12 mouse cellular contexts compared by ENCODE assay signal in the genomic region with DNA sequence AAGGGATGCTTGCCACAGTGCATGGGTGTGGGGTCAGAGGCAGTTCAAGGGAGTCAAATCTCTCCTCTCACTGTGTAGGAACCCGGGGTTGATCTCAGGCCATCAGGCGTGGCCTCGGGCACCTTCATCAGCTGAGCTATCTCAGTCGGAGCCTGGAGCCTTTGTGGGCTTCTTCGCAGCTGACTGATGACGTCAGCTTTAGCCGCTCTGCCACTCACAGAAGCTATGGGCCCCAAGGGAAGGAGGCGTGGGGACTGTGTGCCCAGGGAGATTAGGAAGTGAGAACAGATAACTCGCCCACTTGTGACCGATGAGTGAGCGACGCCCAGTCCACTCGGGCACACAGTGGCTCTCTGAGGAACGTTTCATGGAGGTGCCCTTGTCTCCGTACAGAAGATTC. TPM values are rescaled to one million over a fixed set of nuclear protein-coding genes. Genes with fewer than 3 reads are reported as not detected.
DNase-seq lines count a peak whose midpoint lies in the region; ATAC-seq lines count a peak whose summit lies in the region.
"Had no signal": no experiment of that assay in that cellular context is flagged by ENCODE, and none has a peak within 500 bp of the region (broad histone marks: within the 10 kb centered on the region; RNA-seq: fewer than 3 reads in every experiment).

No protein-coding gene starts in this region.

- H3K36me3 ChIP-seq in heart, embryonic 10.5 days, result no peaks in the 10 kb centered on the region
- no peaks in the 10 kb centered on the region for H3K36me3 ChIP-seq in embryonic facial prominence, embryonic 14.5 days (ENCODE audit: control insufficient read depth, insufficient read depth, low read length)
- H3K36me3 ChIP-seq in liver, embryonic 13.5 days, result no peaks in the 10 kb centered on the region
- H3K36me3 ChIP-seq in forebrain, embryonic 16.5 days (ENCODE audit: control insufficient read depth, insufficient read depth), result no peaks in the 10 kb centered on the region
- H3K36me3 ChIP-seq: midbrain, embryonic 12.5 days had no signal

- H3K9me3 ChIP-seq in heart, embryonic 10.5 days, result no peaks in the 10 kb centered on the region
- no peaks in the 10 kb centered on the region for H3K9me3 ChIP-seq in embryonic facial prominence, embryonic 14.5 days (ENCODE audit: control insufficient read depth, low read length)
- H3K9me3 ChIP-seq in liver, embryonic 13.5 days (replicated peaks), result no peaks in the 10 kb centered on the region
- H3K9me3 ChIP-seq in forebrain, embryonic 16.5 days (ENCODE audit: control insufficient read depth, low read length), result no peaks in the 10 kb centered on the region
- H3K9me3 ChIP-seq: forebrain, embryonic 13.5 days; midbrain, embryonic 12.5 days had no signal

- H3K27ac ChIP-seq in heart, embryonic 10.5 days, result peak overlapping the region; percentile 69
- H3K27ac ChIP-seq in embryonic facial prominence, embryonic 14.5 days (replicated peaks; ENCODE audit: low read depth, low read length), result no peak overlapping the region
- peak overlapping the region; percentile 72 for H3K27ac ChIP-seq in liver, embryonic 13.5 days
- H3K27ac ChIP-seq in forebrain, embryonic 16.5 days (ENCODE audit: low read length), result no peak overlapping the region
- H3K27ac ChIP-seq: forebrain, embryonic 13.5 days; midbrain, embryonic 12.5 days had no signal

- 15% methylated on average over 15 of the region's 15 CpGs for WGBS in heart, embryonic 10.5 days
- 57% methylated on average over 15 of the region's 15 CpGs for WGBS in embryonic facial prominence, embryonic 14.5 days
- WGBS in liver, embryonic 13.5 days (ENCODE audit: insufficient replicate concordance), result 12% methylated on average over 15 of the region's 15 CpGs
- 60% methylated on average over 15 of the region's 15 CpGs for WGBS in forebrain, embryonic 16.5 days

- peak; percentile 89 for DNase-seq in heart, embryonic 10.5 days (ENCODE audit: low spot score)
- DNase-seq in heart, postnatal 10 days, result no peak
- peak; percentile 37 for DNase-seq in embryonic facial prominence, embryonic 14.5 days (ENCODE audit: low spot score)
- DNase-seq in liver, embryonic 13.5 days, result peak; percentile 59
- peak; percentile 25 for DNase-seq in skeletal muscle tissue, adult 2 months (ENCODE audit: low read depth, low spot score)
- no peak for DNase-seq in thymus, postnatal 36 days
- DNase-seq in left cerebral cortex, postnatal 4 days, result no peak
- DNase-seq: kidney, adult 9 months; right cerebral cortex, postnatal 14 days had no signal

- H3K4me3 ChIP-seq in heart, embryonic 10.5 days, result peak overlapping the region; percentile 31
- H3K4me3 ChIP-seq in embryonic facial prominence, embryonic 14.5 days (ENCODE audit: low read depth, low read length), result no peak overlapping the region
- peak overlapping the region; percentile 52 for H3K4me3 ChIP-seq in liver, embryonic 13.5 days (replicated peaks)
- no peak overlapping the region for H3K4me3 ChIP-seq in forebrain, embryonic 16.5 days (replicated peaks; ENCODE audit: low read length)
- H3K4me3 ChIP-seq: forebrain, embryonic 13.5 days; midbrain, embryonic 12.5 days had no signal

- intact Hi-C loops in heart, postnatal 10 days (cut with DNase I), result no loop called here
- intact Hi-C loops in left cerebral cortex, postnatal 4 days (cut with DNase I), result no loop called here

- H3K4me2 ChIP-seq in embryonic facial prominence, embryonic 14.5 days (ENCODE audit: low read depth, low read length), result no peak overlapping the region
- H3K4me2 ChIP-seq in liver, embryonic 13.5 days, result peak overlapping the region; percentile 54
- H3K4me2 ChIP-seq in forebrain, embryonic 16.5 days (ENCODE audit: low read length), result no peak overlapping the region
- H3K4me2 ChIP-seq: forebrain, embryonic 13.5 days; midbrain, embryonic 12.5 days had no signal

- no peak overlapping the region for H3K9ac ChIP-seq in embryonic facial prominence, embryonic 14.5 days (ENCODE audit: low read depth, low read length)
- H3K9ac ChIP-seq in liver, embryonic 13.5 days, result peak overlapping the region; percentile 64
- no peak overlapping the region for H3K9ac ChIP-seq in forebrain, embryonic 16.5 days (replicated peaks; ENCODE audit: low read depth, low read length)
- H3K9ac ChIP-seq: forebrain, embryonic 13.5 days; midbrain, embryonic 12.5 days had no signal

- H3K4me1 ChIP-seq in heart, embryonic 10.5 days, result peaks cover 37% of the 10 kb centered on the region
- peaks cover 7% of the 10 kb centered on the region; the same call in 1 of the 2 replicates for H3K4me1 ChIP-seq in embryonic facial prominence, embryonic 14.5 days (ENCODE audit: control insufficient read depth, insufficient read depth, low read length)
- peaks cover 63% of the 10 kb centered on the region for H3K4me1 ChIP-seq in liver, embryonic 13.5 days (replicated peaks)
- peaks cover 13% of the 10 kb centered on the region for H3K4me1 ChIP-seq in forebrain, embryonic 16.5 days (replicated peaks; ENCODE audit: control insufficient read depth, insufficient read depth, low read length)

- H3K27me3 ChIP-seq in heart, embryonic 10.5 days (ENCODE audit: insufficient read depth, poor library complexity, severe bottlenecking), result peaks cover 36% of the 10 kb centered on the region
- H3K27me3 ChIP-seq in embryonic facial prominence, embryonic 14.5 days (replicated peaks; ENCODE audit: control insufficient read depth, insufficient read depth, low read length), result no peaks in the 10 kb centered on the region; the same call in 1 of the 2 replicates
- H3K27me3 ChIP-seq in liver, embryonic 13.5 days, result peaks cover 61% of the 10 kb centered on the region
- H3K27me3 ChIP-seq in forebrain, embryonic 16.5 days (replicated peaks; ENCODE audit: control insufficient read depth, insufficient read depth, low read length), result peaks cover 4% of the 10 kb centered on the region; the same call in 1 of the 2 replicates

- ATAC-seq in embryonic facial prominence, embryonic 14.5 days (ENCODE audit: low read depth), result no peak
- peak; percentile 90 for ATAC-seq in liver, embryonic 13.5 days (ENCODE audit: low read depth)
- ATAC-seq in forebrain, embryonic 16.5 days, result no peak
- ATAC-seq: forebrain, embryonic 13.5 days had no signal

RNA-seq across cellular contexts. Expression of a gene that starts 2.8 kb away (rescaled TPM):
- polyA plus RNA-seq in heart, embryonic 10.5 days (2016; fragmentation: Nextera tagmentation; extraction: Ambion mirVana), result 3.4 and 5.2 TPM in 2 replicates
- 1 to 10 TPM in 1 of 2 experiments, not detected in 1; 1.2 TPM for total RNA-seq in heart, postnatal 10 days (2021)
- polyA plus RNA-seq in embryonic facial prominence, embryonic 14.5 days (2014; fragmentation: Nextera tagmentation; extraction: Ambion mirVana), result 5.9 and 6.8 TPM in 2 replicates
- polyA plus RNA-seq in liver, embryonic 13.5 days (2015; fragmentation: Nextera tagmentation; extraction: Ambion mirVana), result 0.32 and 0.41 TPM in 2 replicates
- 1.6 and 1.8 TPM in 2 replicates for polyA plus RNA-seq in forebrain, embryonic 16.5 days (2015; fragmentation: Nextera tagmentation; extraction: Ambion mirVana)
- 1 to 10 TPM in 1 of 2 experiments, under 1 TPM in 1; 0.90 to 1.1 TPM for total RNA-seq in left cerebral cortex, postnatal 4 days (2021)

Comparison
In these comparisons a context has a peak if more than half of its experiments do, and no peak if none do; other contexts are left out.
1. DNase-seq: peak in heart, embryonic 10.5 days (single experiment), embryonic facial prominence, embryonic 14.5 days (single experiment), liver, embryonic 13.5 days (single experiment) and skeletal muscle tissue, adult 2 months (single experiment); none in heart, postnatal 10 days (0 of 2), thymus, postnatal 36 days (0 of 2) and left cerebral cortex, postnatal 4 days (single experiment).
2. H3K27ac ChIP-seq: peak in heart, embryonic 10.5 days (single experiment) and liver, embryonic 13.5 days (single experiment); none in embryonic facial prominence, embryonic 14.5 days (single experiment) and forebrain, embryonic 16.5 days (single experiment).
3. H3K4me3 ChIP-seq: peak in heart, embryonic 10.5 days (single experiment) and liver, embryonic 13.5 days (single experiment); none in embryonic facial prominence, embryonic 14.5 days (single experiment) and forebrain, embryonic 16.5 days (single experiment).